Mouse (Mus musculus) intestine, postnatal 0 days (tissue): ENCODE measurements around the gene Stx1a. TPM values are rescaled to one million over a fixed set of nuclear protein-coding genes. Genes with fewer than 3 reads are reported as not detected.

Experiments
- ATAC-seq: fragments of 200-750 bp; cut with Nextera tagmentation; 2 replicates; pipeline ENCODE4 v1.8.0; 2017; ENCODE audit warnings: mild to moderate bottlenecking, moderate TSS enrichment, moderate library complexity
- H3K27ac ChIP-seq: fragments of 300-500 bp; sonication (generic); 2 replicates; pipeline ENCODE4 v1.5.1; 2014; ENCODE audit warnings: mild to moderate bottlenecking, low read depth, low read length, moderate library complexity
- H3K27me3 ChIP-seq: fragments of 300-500 bp; sonication (generic); replicated peaks from 2 replicates; pipeline ENCODE4 v1.6.1; 2014; ENCODE audit warnings: low read length, mixed read lengths; ENCODE audit not compliant: control insufficient read depth, insufficient read depth
- H3K36me3 ChIP-seq: fragments of 300-500 bp; sonication (generic); 2 replicates; pipeline ENCODE4 v1.6.1; 2014; ENCODE audit warnings: mild to moderate bottlenecking, moderate library complexity; ENCODE audit not compliant: control insufficient read depth, insufficient read depth
- H3K4me1 ChIP-seq: fragments of 300-500 bp; sonication (generic); replicated peaks from 2 replicates; pipeline ENCODE4 v1.6.1; 2014; ENCODE audit warnings: antibody characterized with exemption, low read length, mixed read lengths; ENCODE audit not compliant: control insufficient read depth, insufficient read depth
- H3K4me2 ChIP-seq: fragments of 300-500 bp; sonication (generic); replicated peaks from 2 replicates; pipeline ENCODE4 v1.6.1; 2014; ENCODE audit warnings: low read depth, mild to moderate bottlenecking, moderate library complexity
- H3K4me3 ChIP-seq: fragments of 300-500 bp; sonication (generic); 2 replicates; pipeline ENCODE4 v1.5.1; 2014; ENCODE audit warnings: low read depth, low read length
- H3K9ac ChIP-seq: fragments of 300-500 bp; sonication (generic); 2 replicates; pipeline ENCODE4 v1.6.1; 2014; ENCODE audit warnings: mild to moderate bottlenecking, low read depth, low read length
- H3K9me3 ChIP-seq: fragments of 300-500 bp; sonication (generic); 2 replicates; pipeline ENCODE4 v1.6.1; 2016; ENCODE audit warnings: mixed run types; ENCODE audit not compliant: control insufficient read depth
- CTCF ChIP-seq: sonication (generic); IDR thresholded peaks from 2 replicates; pipeline ENCODE4 v1.5.1; 2016; ENCODE audit warnings: low read depth, mild to moderate bottlenecking, control low read depth, antibody characterized with exemption, moderate library complexity
- WGBS: fragments of 180-500 bp; shearing (Covaris S2); extraction: QIAGEN DNeasy Blood & Tissue Kit; methylation state at CpG from one replicate; pipeline ENCODE4 v1.1.7; 2014; 5-methylcytosine and 5-hydroxymethylcytosine counted together
- polyA plus RNA-seq: library from polyadenylated mRNA; unstranded; fragments of >200 nt; fragmentation: Nextera tagmentation; extraction: Ambion mirVana; gene quantifications from 2 replicates; pipeline ENCODE4 v1.2.1, GENCODE M21; 2015

Stx1a gene
- polyA plus RNA-seq, 1 experiment from 2014 or later = 5.6 TPM

DNA sequence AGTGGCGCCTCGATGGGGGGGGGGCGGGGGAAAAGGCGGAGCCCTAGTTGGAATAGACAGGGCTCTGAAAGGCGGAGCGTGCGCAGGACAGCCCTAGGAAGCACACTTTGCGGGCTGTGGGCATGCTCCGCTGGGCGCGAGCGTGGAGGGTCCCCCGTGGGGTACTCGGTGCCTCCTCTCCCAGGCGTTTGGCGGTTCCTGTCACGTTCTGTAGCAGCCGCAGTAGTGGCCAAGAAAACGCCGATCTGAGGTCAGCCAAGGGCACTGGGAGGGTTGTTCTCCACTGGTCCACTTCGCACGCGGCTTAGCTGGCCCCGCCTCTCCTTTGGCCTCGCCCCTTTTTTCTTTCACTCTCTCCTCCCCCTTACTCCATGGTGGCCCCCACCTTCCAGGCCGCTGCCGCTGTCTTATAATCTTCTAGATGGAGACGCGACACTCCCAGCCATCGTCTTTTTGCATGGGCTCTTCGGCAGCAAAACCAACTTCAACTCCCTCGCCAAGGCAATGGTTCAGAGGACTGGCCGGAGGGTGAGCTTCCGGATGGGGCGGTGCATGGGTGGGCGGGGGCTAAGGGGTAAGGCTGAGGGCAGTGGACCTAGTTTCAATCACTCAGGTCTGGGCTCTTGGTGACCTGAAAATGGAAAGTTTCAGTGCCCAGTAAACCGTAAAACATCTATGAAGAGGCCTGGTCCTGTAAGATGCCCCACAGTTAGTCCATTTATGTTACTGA, 13.5 kb upstream of the Stx1a start:
- peak overlapping the region; percentile 97 for H3K27ac ChIP-seq
- peak overlapping the region; percentile 76 for H3K4me2 ChIP-seq
- peak overlapping the region; percentile 53 for H3K9ac ChIP-seq
- H3K27me3 ChIP-seq = no peaks in the 10 kb centered on the region
- peak overlapping the region; percentile 54 for H3K4me3 ChIP-seq
- no peaks in the 10 kb centered on the region for H3K9me3 ChIP-seq
- peak; percentile 56 for ATAC-seq
- H3K4me1 ChIP-seq = peaks cover 4% of the 10 kb centered on the region; the same call in 1 of the 2 replicates
- no peak; the same call in 1 of the 2 replicates for TF ChIP-seq CTCF
- no peaks in the 10 kb centered on the region; the same call in 1 of the 2 replicates for H3K36me3 ChIP-seq
- 0% methylated on average over 36 of the region's 37 CpGs for WGBS

GRCm38 (mm10) chr5:135010320-135010709, 13.0 kb upstream of the Stx1a start:
- 34% methylated on average over 7 of the region's 7 CpGs for WGBS
- H3K4me3 ChIP-seq = peak overlapping the region; percentile 54
- 0 out of 2 replicates have a peak overlapping the region, but pooled peaks have one; percentile 26 for H3K9ac ChIP-seq
- H3K36me3 ChIP-seq = no peaks in the 10 kb centered on the region; the same call in 1 of the 2 replicates
- ATAC-seq = no peak
- no peak for TF ChIP-seq CTCF
- H3K4me2 ChIP-seq = peak overlapping the region; percentile 76
- H3K27ac ChIP-seq = peak overlapping the region; percentile 97
- H3K9me3 ChIP-seq = no peaks in the 10 kb centered on the region
- H3K4me1 ChIP-seq = peaks cover 4% of the 10 kb centered on the region; the same call in 1 of the 2 replicates
- H3K27me3 ChIP-seq = no peaks in the 10 kb centered on the region

DNA sequence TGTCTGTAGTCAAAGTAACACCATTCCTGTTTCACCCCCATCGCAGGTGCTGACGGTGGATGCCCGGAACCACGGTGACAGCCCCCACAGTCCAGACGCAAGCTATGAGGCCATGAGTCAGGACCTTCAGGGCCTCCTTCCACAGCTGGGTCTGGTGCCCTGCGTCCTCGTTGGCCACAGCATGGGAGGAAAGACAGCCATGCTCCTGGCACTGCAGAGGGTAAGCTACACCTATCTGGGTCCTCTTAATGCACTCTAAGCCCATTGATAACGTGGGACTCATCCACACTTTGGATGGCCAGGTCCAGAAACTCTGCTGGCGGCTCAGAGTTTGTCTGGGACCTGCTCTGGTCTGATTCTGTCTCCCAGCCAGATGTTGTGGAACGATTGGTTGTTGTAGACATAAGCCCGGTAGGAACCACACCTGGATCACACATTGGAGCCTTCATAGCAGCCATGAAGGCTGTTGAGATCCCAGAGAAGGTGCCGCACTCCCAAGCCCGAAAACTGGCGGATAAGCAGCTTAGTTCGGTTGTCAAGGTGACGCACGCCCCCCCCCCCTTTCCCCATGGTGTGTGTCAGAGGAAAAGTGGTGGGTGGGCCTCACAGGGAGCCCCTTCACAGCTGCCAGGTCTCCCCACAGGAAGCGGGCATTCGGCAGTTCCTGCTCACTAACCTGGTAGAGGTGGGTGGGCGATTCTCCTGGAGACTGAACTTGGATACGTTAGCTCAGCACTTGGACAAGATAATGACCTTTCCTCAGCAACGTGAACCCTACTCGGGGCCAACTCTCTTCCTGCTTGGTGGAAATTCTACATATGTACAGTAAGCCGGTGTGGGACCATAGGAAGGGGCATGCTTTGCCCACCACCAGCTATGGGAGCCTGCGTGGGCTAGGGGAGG, 12.2 kb upstream of the Stx1a start:
- no peak for TF ChIP-seq CTCF
- H3K9me3 ChIP-seq = no peaks in the 10 kb centered on the region
- H3K27me3 ChIP-seq = no peaks in the 10 kb centered on the region
- H3K36me3 ChIP-seq = no peaks in the 10 kb centered on the region; the same call in 1 of the 2 replicates
- H3K4me1 ChIP-seq = peaks cover 4% of the 10 kb centered on the region; the same call in 1 of the 2 replicates
- H3K9ac ChIP-seq = no peak overlapping the region
- 79% methylated on average over 25 of the region's 25 CpGs for WGBS
- peak overlapping the region; percentile 76 for H3K4me2 ChIP-seq
- peak overlapping the region; percentile 97 for H3K27ac ChIP-seq
- ATAC-seq = no peak
- peak overlapping the region; percentile 54 for H3K4me3 ChIP-seq

- H3K36me3 ChIP-seq = no peaks in the 10 kb centered on the region; the same call in 1 of the 2 replicates
- H3K27ac ChIP-seq = peak overlapping the region; percentile 93
- H3K4me1 ChIP-seq = peaks cover 4% of the 10 kb centered on the region; the same call in 1 of the 2 replicates
- peak overlapping the region; percentile 31; the same call in 1 of the 2 replicates for H3K9ac ChIP-seq
- peak overlapping the region; percentile 54 for H3K4me3 ChIP-seq
- H3K9me3 ChIP-seq = no peaks in the 10 kb centered on the region
- peak overlapping the region; percentile 76 for H3K4me2 ChIP-seq
- ATAC-seq = no peak
- H3K27me3 ChIP-seq = no peaks in the 10 kb centered on the region
- 31% methylated on average over 26 of the region's 26 CpGs for WGBS
- peak; percentile 1; the same call in 1 of the 2 replicates for TF ChIP-seq CTCF
These were observed 11.3 kb upstream of the Stx1a start for GRCm38 (mm10) chr5:135011809-135012613.

DNA sequence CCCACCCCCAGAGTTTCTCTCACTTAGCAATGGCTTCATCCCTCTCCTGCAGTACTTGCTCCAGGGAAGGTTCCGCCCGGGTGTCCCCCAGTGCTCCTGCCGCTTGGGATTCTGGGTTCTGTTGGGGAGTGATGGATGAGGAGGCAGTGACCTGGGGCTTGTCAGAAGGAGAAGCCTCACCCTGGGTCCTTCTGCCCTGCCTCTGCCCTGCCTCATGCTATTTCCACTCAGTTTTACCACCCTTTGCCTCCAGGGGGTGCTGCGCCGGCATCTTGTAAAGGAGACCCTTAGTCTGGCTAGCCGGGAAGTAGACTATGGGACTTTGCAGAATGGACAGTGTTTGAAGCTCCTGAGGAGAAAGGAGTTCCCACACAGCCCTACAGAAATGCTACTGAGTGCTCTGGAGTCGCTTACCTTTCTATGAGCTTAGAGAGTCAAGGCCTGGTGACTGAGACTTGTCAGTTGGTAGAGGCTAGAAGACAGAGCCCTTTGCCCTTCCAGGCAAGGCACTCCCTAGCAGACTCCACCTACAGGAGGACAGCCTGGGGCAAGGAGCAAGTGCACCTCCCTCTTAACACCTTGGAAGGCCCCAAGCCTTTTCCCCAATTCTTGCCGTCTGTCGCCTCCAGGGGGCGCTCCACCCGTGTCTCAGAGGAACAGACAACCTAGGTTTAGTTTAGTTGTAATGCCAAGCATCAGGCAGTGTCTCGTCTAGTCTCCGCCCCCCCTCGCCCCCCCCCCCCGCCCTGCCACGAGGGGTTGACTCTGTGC, 10.4 kb upstream of the Stx1a start:
- peak overlapping the region; percentile 76 for H3K4me2 ChIP-seq
- TF ChIP-seq CTCF = peak; percentile 72
- peaks cover 4% of the 10 kb centered on the region; the same call in 1 of the 2 replicates for H3K4me1 ChIP-seq
- no peaks in the 10 kb centered on the region; the same call in 1 of the 2 replicates for H3K36me3 ChIP-seq
- H3K27ac ChIP-seq = peak overlapping the region; percentile 93
- no peaks in the 10 kb centered on the region for H3K27me3 ChIP-seq
- peak overlapping the region; percentile 54 for H3K4me3 ChIP-seq
- H3K9ac ChIP-seq = peak overlapping the region; percentile 31; the same call in 1 of the 2 replicates
- ATAC-seq = peak; percentile 53
- WGBS = 10% methylated on average over 16 of the region's 16 CpGs
- no peaks in the 10 kb centered on the region for H3K9me3 ChIP-seq
